Mouse (Mus musculus): ENCODE data around the gene Olfr1180.
"Not testable (repeated sequence)": the region's sequence is repeated elsewhere in the genome, so short reads cannot be mapped to it uniquely, and the experiment has no call there.

Olfr1180 gene

DNA sequence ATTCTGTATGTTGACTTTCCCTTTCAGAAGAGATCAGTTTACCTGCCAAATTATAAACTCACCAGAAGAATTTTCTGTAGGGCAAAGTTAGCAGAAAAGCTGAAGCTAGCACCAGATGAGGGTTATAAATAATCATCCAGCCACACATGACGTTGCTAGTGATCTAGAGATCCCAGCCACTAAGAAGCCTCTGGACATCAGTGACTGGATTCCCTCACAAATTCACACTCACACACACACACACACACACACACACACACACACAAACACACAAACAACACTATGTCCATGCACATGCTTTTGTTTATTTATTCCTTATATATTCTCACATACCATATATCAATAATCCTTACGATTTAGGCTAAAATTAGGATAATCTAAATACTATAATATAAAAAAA is at the start of gene Olfr1180:
Olfr1180 (minus strand) TSS at position 101 of the 400 bp plus-strand sequence.
- DNase-seq (ENCODE audit: low read depth, low spot score), result no peak

DNA sequence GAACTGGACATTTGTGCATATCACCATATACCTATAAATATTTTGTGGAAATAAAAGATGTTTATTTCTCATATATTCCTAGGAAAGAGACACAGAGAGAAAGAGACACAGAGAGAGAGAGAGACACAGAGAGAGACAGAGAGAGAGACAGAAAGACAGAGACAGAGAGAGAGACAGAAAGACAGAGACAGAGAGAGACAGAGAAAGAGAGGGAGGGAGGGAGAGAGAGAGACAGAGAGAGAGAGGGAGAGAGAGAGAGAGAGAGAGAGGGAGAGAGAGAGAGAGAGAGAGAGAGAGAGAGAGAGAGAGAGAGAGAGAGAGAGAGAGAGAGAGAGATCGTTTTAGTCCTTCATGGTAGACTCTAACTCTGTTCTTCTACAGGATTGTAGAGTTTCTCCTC is 35.6 kb upstream of the Olfr1180 start, which contains the start of gene Olfr1183:
Olfr1183 (plus strand) TSS at position 301 of the 400 bp plus-strand sequence.
- DNase-seq (ENCODE audit: low read depth, low spot score), result not testable (repeated sequence)

DNA sequence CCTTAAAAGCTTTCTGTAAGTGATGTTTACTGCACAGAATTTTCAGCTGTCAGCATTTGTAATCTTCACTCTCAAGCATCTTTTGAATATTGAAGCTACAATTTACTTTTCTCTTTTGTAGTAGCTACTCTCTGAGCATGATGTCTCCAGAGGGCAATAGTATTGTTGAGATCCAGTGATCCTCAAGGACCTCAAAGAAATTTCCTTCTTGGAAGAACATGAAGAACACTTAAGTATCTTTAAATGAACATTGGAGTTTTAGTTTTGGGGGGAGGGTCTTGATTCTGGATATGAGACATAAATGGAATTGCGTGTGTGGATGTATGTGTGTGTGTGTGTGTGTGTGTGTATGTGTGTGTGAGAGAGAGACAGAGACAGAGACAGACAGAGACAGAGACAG is 30.1 kb upstream of the Olfr1180 start, which contains the start of gene Gm13757:
Gm13757 (minus strand) TSS at position 101 of the 400 bp plus-strand sequence.
- no peak for DNase-seq (ENCODE audit: low read depth, low spot score)

DNA sequence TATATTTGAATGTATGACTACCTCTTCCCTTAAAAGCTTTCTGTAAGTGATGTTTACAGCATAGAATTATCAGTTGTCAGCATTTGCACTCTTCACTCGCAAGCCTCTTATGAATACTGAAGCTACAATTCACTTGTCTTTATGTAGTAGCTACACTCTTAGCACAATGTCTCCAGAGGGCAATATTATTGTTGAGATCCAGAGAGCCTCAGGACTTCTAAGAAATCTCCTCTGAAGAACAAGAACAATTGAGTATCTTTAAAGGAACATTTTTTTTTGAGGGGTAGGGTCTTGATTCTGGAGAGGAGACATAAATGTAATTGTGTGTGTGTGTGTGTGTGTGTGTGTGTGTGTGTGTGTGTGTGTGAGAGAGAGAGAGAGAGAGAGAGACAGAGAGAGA is 7.1 kb upstream of the Olfr1180 start, which contains the start of gene Olfr1181:
Olfr1181 (minus strand) TSS at position 101 of the 400 bp plus-strand sequence.
- DNase-seq (ENCODE audit: low read depth, low spot score), result no peak

DNA sequence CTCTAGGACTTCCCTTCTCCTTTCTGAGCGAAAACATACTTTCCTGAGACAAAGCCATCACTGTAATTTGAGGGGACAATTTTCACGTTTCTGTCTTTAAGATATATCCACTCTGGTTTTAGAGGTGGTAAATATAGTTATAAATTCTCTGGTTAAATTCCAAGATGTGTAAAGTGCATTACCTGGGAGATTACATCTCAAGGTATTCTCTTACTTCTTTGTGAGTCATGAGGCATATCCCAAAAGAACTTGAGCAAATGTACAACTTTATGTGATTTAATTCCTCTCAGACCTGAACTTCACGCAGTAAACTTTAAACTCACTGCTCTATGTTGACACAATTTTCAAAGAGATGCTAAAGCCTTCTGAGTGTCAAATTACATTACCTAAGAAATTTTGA is 12.6 kb downstream of the Olfr1180 start, which contains the start of gene Olfr1179:
Olfr1179 (minus strand) TSS at position 101 of the 400 bp plus-strand sequence.
- DNase-seq (ENCODE audit: low read depth, low spot score), result no peak

DNA sequence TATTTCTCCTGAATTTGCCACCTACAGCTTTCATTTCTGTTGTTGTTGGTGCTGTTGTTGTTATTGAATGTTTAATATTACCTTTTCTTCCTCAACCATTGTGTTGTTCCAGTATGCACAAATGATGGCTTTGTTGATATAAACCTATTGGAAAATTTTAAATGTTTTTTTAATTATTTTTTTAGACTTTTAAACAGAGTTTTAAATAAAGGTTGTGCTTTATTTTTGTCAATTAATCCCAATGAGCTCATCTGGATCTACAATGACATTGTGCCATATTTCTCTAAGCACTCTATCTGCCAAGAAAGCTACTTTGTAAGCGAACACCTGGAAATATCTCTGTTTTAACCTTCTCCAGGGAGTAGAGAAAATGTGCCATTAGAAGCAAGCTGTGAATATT is 32.2 kb downstream of the Olfr1180 start, which contains the start of gene Olfr1178:
Olfr1178 (plus strand) TSS at position 301 of the 400 bp plus-strand sequence.
- no peak for DNase-seq (ENCODE audit: low read depth, low spot score)

Data from A20 (cell line).